Mouse (Mus musculus): ENCODE results near the gene Olah. TPM values are rescaled to one million over a fixed set of nuclear protein-coding genes. Genes with fewer than 3 reads are reported as not detected.

Olah gene
- polyA plus RNA-seq, 1 experiment: 0.68 TPM

DNA sequence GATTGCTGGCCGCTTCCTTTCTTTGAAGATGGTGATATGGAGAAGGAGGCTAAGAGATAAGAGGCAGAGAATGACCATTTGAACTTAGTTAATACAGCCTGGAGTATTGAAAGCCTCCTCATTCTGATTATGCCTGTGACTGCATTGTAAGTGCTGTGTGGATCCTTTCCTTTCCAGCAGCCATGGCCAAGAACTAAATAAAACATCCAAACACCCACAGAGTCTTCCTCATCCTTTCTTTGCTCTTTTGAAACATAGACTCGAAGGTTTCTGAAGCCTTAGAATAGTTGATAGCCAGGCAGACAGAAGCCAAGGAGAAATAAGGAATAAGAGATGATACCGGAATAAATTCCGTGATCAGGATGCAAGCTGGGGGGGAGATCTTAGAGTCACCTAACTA lies 9.0 kb upstream of the Olah start:
- no peaks in the 10 kb centered on the region for H3K27me3 ChIP-seq (ENCODE audit: control insufficient read depth, insufficient read depth, low read length)
- no peaks in the 10 kb centered on the region for H3K4me1 ChIP-seq (ENCODE audit: control insufficient read depth, insufficient read depth, low read length)
- no peak overlapping the region for H3K4me3 ChIP-seq (ENCODE audit: control insufficient read depth, low read depth, low read length)
- H3K36me3 ChIP-seq (ENCODE audit: control insufficient read depth, insufficient read depth, low read length): no peaks in the 10 kb centered on the region
- H3K27ac ChIP-seq (ENCODE audit: control insufficient read depth, insufficient read depth, low read depth, low read length): no peak overlapping the region
- no peak for TF ChIP-seq POLR2A (IDR thresholded peaks at IDR 0.05; ENCODE audit: control insufficient read depth, low read depth, low read length)
- no peak for TF ChIP-seq CTCF (IDR thresholded peaks at IDR 0.05; ENCODE audit: control insufficient read depth, insufficient read depth, insufficient replicate concordance, low read depth, low read length)

DNA sequence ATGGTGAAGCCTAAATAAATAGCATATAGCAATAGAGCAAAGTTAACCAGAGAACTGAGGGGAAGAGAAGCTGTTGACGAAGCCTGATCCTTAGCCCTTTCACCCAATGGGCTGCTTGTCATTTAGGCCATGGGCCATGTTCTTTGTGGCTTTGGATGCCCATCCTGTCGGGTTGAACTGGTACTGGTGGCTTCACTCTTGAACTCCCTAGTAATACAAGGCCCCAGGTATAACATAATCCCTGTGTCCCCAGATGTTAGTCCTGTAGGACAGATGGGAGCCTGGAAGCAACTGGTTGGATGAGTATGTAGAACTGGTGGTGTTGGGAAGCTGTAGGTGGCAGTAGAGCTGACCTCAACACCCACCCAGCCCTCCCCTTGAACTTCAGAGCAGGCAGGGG lies 5.1 kb downstream of the Olah start:
- no peaks in the 10 kb centered on the region for H3K27me3 ChIP-seq (ENCODE audit: control insufficient read depth, insufficient read depth, low read length)
- no peaks in the 10 kb centered on the region for H3K36me3 ChIP-seq (ENCODE audit: control insufficient read depth, insufficient read depth, low read length)
- no peaks in the 10 kb centered on the region for H3K4me1 ChIP-seq (ENCODE audit: control insufficient read depth, insufficient read depth, low read length)
- TF ChIP-seq CTCF (IDR thresholded peaks at IDR 0.05; ENCODE audit: control insufficient read depth, insufficient read depth, insufficient replicate concordance, low read depth, low read length) (no peak), POLR2A (IDR thresholded peaks at IDR 0.05; ENCODE audit: control insufficient read depth, low read depth, low read length) (no peak)
- H3K27ac ChIP-seq (ENCODE audit: control insufficient read depth, insufficient read depth, low read depth, low read length): no peak overlapping the region
- no peak overlapping the region for H3K4me3 ChIP-seq (ENCODE audit: control insufficient read depth, low read depth, low read length)

DNA sequence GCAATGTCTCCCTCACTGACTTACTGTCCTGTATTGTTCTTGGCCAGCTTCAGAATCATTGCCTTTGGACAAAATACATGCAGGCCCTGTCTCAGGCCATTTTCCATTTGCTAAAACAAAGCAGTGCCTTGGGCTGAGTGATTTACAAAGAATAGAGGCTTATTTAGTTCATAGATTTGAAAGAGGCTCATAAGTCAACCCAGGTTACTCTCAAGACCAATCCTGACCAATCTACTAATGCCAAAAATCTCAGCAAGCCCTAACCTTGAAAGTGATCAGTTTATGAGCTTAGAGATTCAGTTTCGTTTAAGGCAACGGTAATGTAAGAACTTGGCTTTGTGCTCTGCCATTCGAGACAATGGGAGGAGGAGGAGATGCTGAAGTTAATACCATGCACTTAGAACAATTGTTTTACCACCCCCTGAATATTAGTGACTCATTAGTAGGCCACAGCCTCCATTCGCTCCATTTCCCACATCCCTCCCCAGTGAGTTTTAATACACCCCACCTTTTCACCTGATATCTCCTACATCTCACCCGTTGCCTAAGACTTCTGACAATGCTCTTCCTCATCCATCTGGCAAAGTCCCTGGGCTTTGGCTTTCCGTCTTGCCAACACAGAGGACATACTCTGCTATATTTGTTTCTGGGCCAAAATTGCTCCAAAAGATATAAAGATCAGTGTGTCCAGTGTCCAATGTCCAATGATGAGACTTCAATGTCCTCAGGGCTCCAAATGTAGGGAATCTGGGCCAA lies 9.7 kb downstream of the Olah start:
- TF ChIP-seq POLR2A (IDR thresholded peaks at IDR 0.05; ENCODE audit: control insufficient read depth, low read depth, low read length) (no peak), CTCF (IDR thresholded peaks at IDR 0.05; ENCODE audit: control insufficient read depth, insufficient read depth, insufficient replicate concordance, low read depth, low read length) (no peak)
- Histone ChIP-seq H3K4me1 (ENCODE audit: control insufficient read depth, insufficient read depth, low read length) (no peaks in the 10 kb centered on the region), H3K27me3 (ENCODE audit: control insufficient read depth, insufficient read depth, low read length) (no peaks in the 10 kb centered on the region), H3K36me3 (ENCODE audit: control insufficient read depth, insufficient read depth, low read length) (no peaks in the 10 kb centered on the region), H3K4me3 (ENCODE audit: control insufficient read depth, low read depth, low read length) (no peak overlapping the region), H3K27ac (ENCODE audit: control insufficient read depth, insufficient read depth, low read depth, low read length) (no peak overlapping the region)

DNA sequence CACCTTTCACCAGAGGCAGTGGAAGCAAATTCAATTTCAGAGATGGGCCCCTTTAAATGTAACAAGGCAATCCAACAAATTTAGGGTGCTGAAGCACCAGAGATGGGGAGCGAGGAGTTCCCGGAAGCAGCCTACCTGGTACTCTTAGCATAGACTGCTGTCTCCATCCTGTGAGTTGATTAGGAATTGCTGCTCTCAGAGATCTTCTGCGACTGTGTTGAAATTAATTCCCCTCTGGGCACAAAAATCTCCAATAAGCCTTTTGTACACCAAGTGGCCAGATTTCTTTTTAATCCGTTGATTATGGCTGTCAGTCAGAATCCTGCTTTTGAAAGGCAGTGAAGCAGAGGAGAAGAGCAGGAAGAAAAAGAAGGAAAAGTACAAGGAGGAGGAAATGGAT lies 31.9 kb downstream of the Olah start:
- no peaks in the 10 kb centered on the region for H3K27me3 ChIP-seq (ENCODE audit: control insufficient read depth, insufficient read depth, low read length)
- no peaks in the 10 kb centered on the region for H3K36me3 ChIP-seq (ENCODE audit: control insufficient read depth, insufficient read depth, low read length)
- H3K27ac ChIP-seq (ENCODE audit: control insufficient read depth, insufficient read depth, low read depth, low read length): no peak overlapping the region
- H3K4me1 ChIP-seq (ENCODE audit: control insufficient read depth, insufficient read depth, low read length): no peaks in the 10 kb centered on the region
- no peak overlapping the region for H3K4me3 ChIP-seq (ENCODE audit: control insufficient read depth, low read depth, low read length)
- no peak for TF ChIP-seq CTCF (IDR thresholded peaks at IDR 0.05; ENCODE audit: control insufficient read depth, insufficient read depth, insufficient replicate concordance, low read depth, low read length)
- TF ChIP-seq POLR2A (IDR thresholded peaks at IDR 0.05; ENCODE audit: control insufficient read depth, low read depth, low read length): no peak

DNA sequence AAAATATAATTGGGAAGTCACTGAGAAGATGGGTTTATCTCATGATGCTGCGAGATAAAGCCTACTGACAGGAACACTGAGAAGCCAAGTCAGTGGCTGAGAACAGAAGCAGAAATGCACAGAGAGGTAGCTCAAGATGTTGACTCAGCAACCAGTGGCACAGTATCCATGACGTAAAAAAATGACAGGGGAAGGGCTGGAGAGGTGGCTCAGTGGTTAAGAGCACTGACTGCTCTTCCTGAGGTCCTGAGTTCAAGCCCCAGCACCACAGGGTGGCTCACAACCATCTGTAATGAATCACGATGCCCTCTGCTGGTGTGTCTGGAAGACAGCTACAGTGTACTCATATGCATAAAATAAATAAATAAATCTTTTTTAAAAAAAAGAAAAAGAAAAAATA lies 35.9 kb downstream of the Olah start:
- no peaks in the 10 kb centered on the region for H3K36me3 ChIP-seq (ENCODE audit: control insufficient read depth, insufficient read depth, low read length)
- H3K4me3 ChIP-seq (ENCODE audit: control insufficient read depth, low read depth, low read length): no peak overlapping the region
- no peak overlapping the region for H3K27ac ChIP-seq (ENCODE audit: control insufficient read depth, insufficient read depth, low read depth, low read length)
- H3K4me1 ChIP-seq (ENCODE audit: control insufficient read depth, insufficient read depth, low read length): no peaks in the 10 kb centered on the region
- no peak for TF ChIP-seq POLR2A (IDR thresholded peaks at IDR 0.05; ENCODE audit: control insufficient read depth, low read depth, low read length)
- no peak for TF ChIP-seq CTCF (IDR thresholded peaks at IDR 0.05; ENCODE audit: control insufficient read depth, insufficient read depth, insufficient replicate concordance, low read depth, low read length)
- no peaks in the 10 kb centered on the region for H3K27me3 ChIP-seq (ENCODE audit: control insufficient read depth, insufficient read depth, low read length)

DNA sequence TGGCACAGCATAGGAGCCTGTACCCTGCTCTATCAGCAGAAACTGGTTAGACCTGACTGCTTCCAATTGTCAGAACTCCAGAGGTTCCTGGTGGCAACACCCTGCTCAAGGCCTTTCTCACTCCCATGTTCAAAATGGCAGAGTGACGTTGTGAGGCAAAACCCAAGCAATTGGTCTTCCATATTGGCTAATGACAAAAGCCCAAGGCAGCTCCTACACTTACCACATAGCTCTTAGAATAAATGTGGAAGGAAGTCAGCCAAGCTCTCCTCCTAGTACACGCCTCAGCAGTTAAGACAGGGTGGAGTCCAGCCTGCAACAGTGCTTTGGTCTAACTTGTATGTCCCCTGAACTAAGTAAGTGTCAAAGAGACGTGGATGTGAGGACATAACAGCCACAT lies 39.1 kb downstream of the Olah start:
- H3K36me3 ChIP-seq (ENCODE audit: control insufficient read depth, insufficient read depth, low read length): no peaks in the 10 kb centered on the region

DNA sequence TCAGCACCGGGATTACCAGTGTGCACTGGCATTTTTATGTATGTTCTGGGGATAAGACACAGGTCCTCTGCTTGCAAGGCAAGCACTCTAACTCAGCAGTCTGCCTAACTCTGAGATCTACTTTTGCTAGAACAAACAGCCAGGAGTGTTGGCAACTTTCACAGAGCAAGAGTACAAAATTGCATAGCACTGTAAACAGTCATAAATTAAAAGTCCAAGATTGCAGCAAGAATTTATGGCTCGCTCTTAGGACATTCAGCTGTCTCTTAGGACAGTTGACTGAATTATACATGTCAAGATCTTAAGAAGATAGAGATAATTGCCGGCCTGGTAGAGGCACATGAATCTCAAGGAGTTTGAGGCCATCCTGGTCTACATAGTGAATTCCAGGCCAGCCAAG lies 40.7 kb downstream of the Olah start:
- H3K4me1 ChIP-seq (ENCODE audit: control insufficient read depth, insufficient read depth, low read length): no peaks in the 10 kb centered on the region
- TF ChIP-seq POLR2A (IDR thresholded peaks at IDR 0.05; ENCODE audit: control insufficient read depth, low read depth, low read length): no peak
- no peak for TF ChIP-seq CTCF (IDR thresholded peaks at IDR 0.05; ENCODE audit: control insufficient read depth, insufficient read depth, insufficient replicate concordance, low read depth, low read length)
- H3K27me3 ChIP-seq (ENCODE audit: control insufficient read depth, insufficient read depth, low read length): no peaks in the 10 kb centered on the region
- no peaks in the 10 kb centered on the region for H3K36me3 ChIP-seq (ENCODE audit: control insufficient read depth, insufficient read depth, low read length)
- no peak overlapping the region for H3K27ac ChIP-seq (ENCODE audit: control insufficient read depth, insufficient read depth, low read depth, low read length)
- H3K4me3 ChIP-seq (ENCODE audit: control insufficient read depth, low read depth, low read length): no peak overlapping the region

More for the DNA sequence above, 39.1 kb downstream of the Olah start:
- no peaks in the 10 kb centered on the region for H3K4me1 ChIP-seq (ENCODE audit: control insufficient read depth, insufficient read depth, low read length)
- H3K4me3 ChIP-seq (ENCODE audit: control insufficient read depth, low read depth, low read length): no peak overlapping the region
- no peaks in the 10 kb centered on the region for H3K27me3 ChIP-seq (ENCODE audit: control insufficient read depth, insufficient read depth, low read length)
- no peak overlapping the region for H3K27ac ChIP-seq (ENCODE audit: control insufficient read depth, insufficient read depth, low read depth, low read length)
- TF ChIP-seq POLR2A (IDR thresholded peaks at IDR 0.05; ENCODE audit: control insufficient read depth, low read depth, low read length) (no peak), CTCF (IDR thresholded peaks at IDR 0.05; ENCODE audit: control insufficient read depth, insufficient read depth, insufficient replicate concordance, low read depth, low read length) (no peak)

All from testis, adult 2 months (tissue).